Mouse (Mus musculus) urinary bladder, postnatal 14 days (tissue): ENCODE data around the gene Brca1.
"Not testable (repeated sequence)": the region's sequence is repeated elsewhere in the genome, so short reads cannot be mapped to it uniquely, and the experiment has no call there.

Experiments
- DNase-seq: peaks from one replicate; pipeline ENCODE4 v3.0.0; 2021; ENCODE audit warnings: low spot score

Brca1 gene

GRCm38 (mm10) chr11:101470206-101470605, 81.5 kb downstream of the Brca1 start:
- no peak for DNase-seq

GRCm38 (mm10) chr11:101469155-101469554, 82.6 kb downstream of the Brca1 start:
- DNase-seq, result no peak

- no peak for DNase-seq
These were observed 83.0 kb downstream of the Brca1 start for GRCm38 (mm10) chr11:101468731-101469130.

GRCm38 (mm10) chr11:101468263-101468688, 83.5 kb downstream of the Brca1 start:
- no peak for DNase-seq

GRCm38 (mm10) chr11:101467477-101468262, 84.1 kb downstream of the Brca1 start:
- DNase-seq, result peak; percentile 69

GRCm38 (mm10) chr11:101466552-101466950, 85.2 kb downstream of the Brca1 start:
- not testable (repeated sequence) for DNase-seq

- DNase-seq, result peak; percentile 79
These were observed 85.7 kb downstream of the Brca1 start, which contains the start of gene Vat1 for GRCm38 (mm10) chr11:101465869-101466551. Vat1 (minus strand) TSS chr11:101466230.

- peak; percentile 85 for DNase-seq
These were observed 86.5 kb downstream of the Brca1 start for GRCm38 (mm10) chr11:101465101-101465868.

GRCm38 (mm10) chr11:101464211-101465100, 87.3 kb downstream of the Brca1 start, which contains the start of gene Rnd2:
Rnd2 (plus strand) TSS chr11:101464999.
- no peak for DNase-seq

GRCm38 (mm10) chr11:101462583-101463440, 88.9 kb downstream of the Brca1 start:
- DNase-seq, result no peak

GRCm38 (mm10) chr11:101462141-101462540, 89.6 kb downstream of the Brca1 start:
- DNase-seq, result no peak

GRCm38 (mm10) chr11:101460321-101460720, 91.4 kb downstream of the Brca1 start:
- DNase-seq, result no peak

- no peak for DNase-seq
These were observed 92.0 kb downstream of the Brca1 start for GRCm38 (mm10) chr11:101459716-101460115.

- DNase-seq, result no peak
These were observed 93.5 kb downstream of the Brca1 start for GRCm38 (mm10) chr11:101458217-101458616.

GRCm38 (mm10) chr11:101457631-101458030, 94.1 kb downstream of the Brca1 start:
- DNase-seq, result no peak

GRCm38 (mm10) chr11:101455627-101456026, 96.1 kb downstream of the Brca1 start:
- no peak for DNase-seq

GRCm38 (mm10) chr11:101454702-101455101, 97.1 kb downstream of the Brca1 start:
- no peak for DNase-seq

- DNase-seq, result no peak
These were observed 99.5 kb downstream of the Brca1 start for GRCm38 (mm10) chr11:101452093-101452774.

- DNase-seq, result no peak
These were observed 100.2 kb downstream of the Brca1 start for GRCm38 (mm10) chr11:101451536-101451935.

GRCm38 (mm10) chr11:101450394-101450793, 101.4 kb downstream of the Brca1 start:
- no peak for DNase-seq
